Mouse (Mus musculus) kidney, adult 2 months (tissue): ENCODE measurements around the gene Mgrn1. TPM values are rescaled to one million over a fixed set of nuclear protein-coding genes. Genes with fewer than 3 reads are reported as not detected.

Experiments used
- DNase-seq: peaks from one replicate; pipeline ENCODE4 v3.0.0; 2021
- H3K27ac ChIP-seq: fragments of 200-500 bp; 2 replicates; pipeline ENCODE4 v1.5.1; 2012; ENCODE audit warnings: low read depth, low read length, control low read depth, inconsistent platforms; ENCODE audit not compliant: insufficient read depth
- H3K27me3 ChIP-seq: fragments of 200-500 bp; replicated peaks from 2 replicates; pipeline ENCODE4 v1.6.1; 2012; ENCODE audit warnings: mild to moderate bottlenecking, moderate library complexity, low read length, inconsistent platforms; ENCODE audit not compliant: control insufficient read depth, insufficient read depth
- H3K36me3 ChIP-seq: fragments of 200-500 bp; 2 replicates; pipeline ENCODE4 v1.6.1; 2012; ENCODE audit warnings: mild to moderate bottlenecking, moderate library complexity, low read length, inconsistent platforms; ENCODE audit not compliant: control insufficient read depth, insufficient read depth
- H3K4me1 ChIP-seq: fragments of 200-500 bp; 2 replicates; pipeline ENCODE4 v1.6.1; 2011; ENCODE audit warnings: low read length; ENCODE audit not compliant: control insufficient read depth, insufficient read depth
- H3K4me3 ChIP-seq: fragments of 200-500 bp; 2 replicates; pipeline ENCODE4 v1.5.1; 2011; ENCODE audit warnings: mild to moderate bottlenecking, low read depth, low read length, control low read depth; ENCODE audit not compliant: insufficient read depth
- CTCF ChIP-seq: fragments of 200-500 bp; conservative IDR thresholded peaks from 2 replicates; pipeline ENCODE4 v1.5.1; 2011; ENCODE audit warnings: low read depth, mild to moderate bottlenecking, control low read depth, low read length, moderate library complexity, mixed read lengths; ENCODE audit not compliant: insufficient read depth, insufficient read length
- POLR2A ChIP-seq: fragments of 200-500 bp; IDR thresholded peaks from one replicate; pipeline ENCODE4 v1.6.1; 2011; ENCODE audit warnings: low read depth, low read length, control low read depth
- WGBS: fragments of 180-500 bp; shearing (Covaris S2); methylation state at CpG from one replicate; pipeline ENCODE4 v1.1.7; 2018; 5-methylcytosine and 5-hydroxymethylcytosine counted together
- polyA plus RNA-seq: library from polyadenylated mRNA; depleted of rRNA; stranded (reverse); fragments of >200 nt; gene quantifications from 2 replicates; pipeline ENCODE4 v1.2.3, GENCODE M21; 2012

Gene Mgrn1
- polyA plus RNA-seq, 1 experiment, result 197 TPM

DNA sequence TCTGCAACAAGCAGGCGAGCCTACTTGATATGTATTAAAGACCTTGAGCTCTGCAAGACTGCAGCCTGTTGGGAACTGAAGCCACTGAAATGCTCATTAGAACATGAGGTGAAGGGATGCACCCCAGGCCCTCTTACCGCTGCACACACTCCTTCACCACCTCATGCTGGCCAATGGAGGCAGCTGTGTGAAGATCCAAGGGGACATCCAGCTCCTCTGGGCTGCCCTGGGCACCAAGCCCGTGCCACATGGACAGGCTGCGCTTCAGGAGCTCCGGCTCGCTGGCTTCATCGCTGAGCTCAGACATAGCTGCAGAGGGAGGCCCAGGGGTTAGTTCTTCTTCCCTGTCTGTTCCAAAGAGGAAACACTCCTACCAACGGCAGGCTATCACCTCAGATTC is 74.2 kb downstream of the Mgrn1 start:
- Histone ChIP-seq H3K36me3 (no peaks in the 10 kb centered on the region), H3K27me3 (no peaks in the 10 kb centered on the region), H3K27ac (no peak overlapping the region), H3K4me3 (no peak overlapping the region), H3K4me1 (peaks cover 4% of the 10 kb centered on the region; the same call in 1 of the 2 replicates)
- TF ChIP-seq POLR2A (no peak), CTCF (no peak)
- WGBS, result 62% methylated on average over 8 of the region's 8 CpGs
- DNase-seq, result no peak

DNA sequence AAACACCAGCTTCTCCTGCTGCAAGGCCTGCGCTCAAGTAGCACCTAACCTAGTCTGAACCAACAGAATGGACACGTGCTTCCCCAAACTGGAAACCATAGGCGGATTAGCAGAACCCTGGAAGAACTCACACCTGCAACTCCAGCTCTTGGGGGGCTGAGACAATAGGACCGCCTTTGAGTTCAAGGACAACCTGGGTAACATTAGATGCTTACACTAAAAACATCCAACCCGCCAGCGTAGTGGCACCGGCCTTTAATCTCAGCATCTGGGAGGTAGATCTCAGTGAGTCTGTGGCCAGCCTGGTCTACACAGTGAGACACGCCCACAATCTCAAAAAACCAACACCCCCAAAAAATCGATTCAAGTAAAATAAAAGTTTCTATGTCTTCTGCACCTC is 77.3 kb downstream of the Mgrn1 start:
- Histone ChIP-seq H3K4me1 (peaks cover 4% of the 10 kb centered on the region; the same call in 1 of the 2 replicates), H3K4me3 (peak overlapping the region; percentile 40), H3K36me3 (no peaks in the 10 kb centered on the region), H3K27me3 (no peaks in the 10 kb centered on the region), H3K27ac (no peak overlapping the region)
- TF ChIP-seq CTCF (no peak), POLR2A (no peak)
- WGBS, result 29% methylated on average over 9 of the region's 9 CpGs
- no peak for DNase-seq

DNA sequence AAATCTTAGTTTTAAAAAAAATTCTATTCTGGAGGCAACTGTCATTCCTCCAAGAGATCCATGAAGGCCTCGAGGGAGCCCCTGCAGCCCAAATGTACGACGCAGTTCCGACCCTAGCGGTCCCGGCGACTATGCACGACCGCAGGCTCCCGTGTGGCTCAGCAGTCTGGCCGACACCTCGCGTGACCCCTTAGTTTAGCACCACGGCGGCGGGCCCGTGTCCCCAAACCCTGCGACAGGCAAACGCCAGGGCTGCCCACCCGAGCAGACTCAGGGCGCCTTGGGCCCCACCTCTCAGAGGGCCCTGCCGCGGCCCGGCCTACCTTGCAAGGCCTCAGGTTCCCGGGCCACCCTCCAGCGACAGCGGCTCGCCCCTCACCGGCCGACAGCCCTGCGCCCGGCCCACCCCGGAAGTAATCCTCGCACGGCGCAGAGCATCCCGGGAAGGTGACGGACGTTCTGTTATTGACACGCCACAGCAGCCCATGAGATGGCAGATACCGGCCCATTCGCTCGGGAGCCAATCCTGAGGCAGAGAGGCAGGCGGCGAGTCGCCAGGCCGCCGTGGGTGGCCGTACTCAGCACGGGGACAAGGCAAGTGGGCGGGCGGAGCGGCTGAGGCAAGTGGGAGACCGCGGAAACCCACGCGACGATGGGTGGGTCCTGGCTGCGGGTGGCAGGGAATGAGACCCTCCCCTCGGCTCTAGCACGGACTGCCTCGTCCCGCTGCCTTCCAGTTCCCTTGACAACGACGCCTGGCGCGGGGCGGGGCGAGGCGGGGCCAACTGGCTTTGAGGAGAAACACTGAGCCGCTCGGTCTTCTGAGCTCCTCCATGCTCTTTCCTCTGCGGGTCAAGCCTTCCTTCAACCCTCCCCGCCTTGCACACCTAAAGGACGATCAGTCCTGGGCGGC is 78.0 kb downstream of the Mgrn1 start, which contains the start of gene Anks3:
Gene Anks3, minus strand, starts transcription at position 409 of the 913 bp plus-strand sequence.
- H3K4me3 ChIP-seq, result peak within 1 kb of the TSS; percentile 82
- under 1% methylated on average over 76 of the region's 76 CpGs for WGBS
- H3K27me3 ChIP-seq, result no peaks in the 10 kb centered on the region
- peaks cover 4% of the 10 kb centered on the region; the same call in 1 of the 2 replicates for H3K4me1 ChIP-seq
- TF ChIP-seq CTCF, result no peak
- peak; percentile 49 for TF ChIP-seq POLR2A
- H3K36me3 ChIP-seq, result no peaks in the 10 kb centered on the region
- H3K27ac ChIP-seq, result peak within 1 kb of the TSS; percentile 37
- DNase-seq, result peak; percentile 99

DNA sequence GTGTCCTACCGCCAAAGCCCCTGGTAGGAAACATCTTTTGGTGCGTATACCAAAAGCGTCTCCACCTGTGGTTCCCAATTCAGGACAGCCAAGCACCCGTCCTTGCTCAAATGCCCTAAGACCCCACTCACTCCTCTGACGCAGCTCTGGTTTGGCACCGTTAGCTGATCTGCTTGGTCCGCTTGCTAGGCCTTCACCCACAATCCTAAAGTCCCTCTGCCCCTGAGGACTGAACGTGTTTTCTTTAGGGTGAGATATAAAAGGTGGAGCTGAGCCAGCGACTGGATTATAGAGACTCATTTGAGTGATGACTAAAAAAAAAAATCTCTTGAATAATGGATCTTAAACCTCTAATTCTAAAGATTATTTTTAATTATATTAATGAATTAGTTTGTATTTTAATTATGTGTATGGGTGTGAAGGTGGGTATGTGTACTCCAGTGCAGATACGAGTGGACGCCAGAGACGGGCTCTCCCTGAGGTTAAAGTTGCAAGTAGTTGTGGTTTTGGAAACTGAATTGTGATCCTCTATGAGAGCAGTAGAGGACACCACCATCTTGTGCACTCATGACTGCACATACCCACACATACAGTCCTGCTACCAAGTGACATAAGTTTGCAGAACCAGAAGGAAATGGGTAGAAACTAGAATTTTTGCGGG is 78.8 kb downstream of the Mgrn1 start:
- Histone ChIP-seq H3K4me3 (peak overlapping the region; percentile 82), H3K27ac (peak overlapping the region; percentile 37; the same call in 1 of the 2 replicates), H3K4me1 (peaks cover 4% of the 10 kb centered on the region; the same call in 1 of the 2 replicates), H3K36me3 (no peaks in the 10 kb centered on the region), H3K27me3 (no peaks in the 10 kb centered on the region)
- TF ChIP-seq CTCF, result no peak
- TF ChIP-seq POLR2A, result no peak
- no peak for DNase-seq
- 15% methylated on average over 13 of the region's 13 CpGs for WGBS

DNA sequence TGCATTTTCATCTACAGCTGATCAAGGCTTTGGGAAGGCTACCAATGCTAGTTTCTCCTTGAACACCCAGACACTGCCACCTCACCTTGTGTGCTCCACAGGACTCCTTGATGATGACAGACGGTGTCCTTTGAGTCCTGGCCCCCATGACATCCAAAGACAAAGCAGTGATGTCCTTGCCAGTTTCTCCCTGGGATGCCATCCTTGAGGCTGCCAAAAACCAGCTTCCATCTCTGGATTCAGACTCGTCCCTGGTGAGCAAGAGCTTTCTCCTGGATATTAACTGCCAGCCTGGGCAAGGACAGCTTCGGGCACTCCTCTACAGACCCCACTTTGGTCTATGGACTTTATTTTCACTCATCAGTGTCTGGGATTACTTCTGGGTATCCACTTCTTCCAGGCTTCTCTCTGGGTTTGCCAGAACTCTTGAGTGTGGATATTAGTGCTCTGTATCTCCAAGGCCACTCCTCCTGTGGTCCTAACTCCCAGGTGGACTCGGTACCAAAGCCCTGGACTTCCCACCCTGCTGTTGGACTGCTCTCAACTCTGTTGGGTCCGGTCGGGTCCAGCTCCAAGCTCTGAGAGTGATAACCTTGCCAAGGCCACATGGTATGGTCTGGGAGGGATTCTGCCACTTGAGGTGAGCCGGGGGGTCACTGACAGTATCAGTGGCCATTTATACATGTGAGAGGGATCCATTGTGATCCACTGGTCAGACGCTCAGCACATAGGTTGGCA is 79.5 kb downstream of the Mgrn1 start:
- Histone ChIP-seq H3K36me3 (no peaks in the 10 kb centered on the region), H3K4me3 (no peak overlapping the region), H3K27ac (no peak overlapping the region), H3K4me1 (peaks cover 4% of the 10 kb centered on the region; the same call in 1 of the 2 replicates), H3K27me3 (no peaks in the 10 kb centered on the region)
- TF ChIP-seq POLR2A (no peak), CTCF (no peak)
- WGBS, result 90% methylated on average over 8 of the region's 8 CpGs
- DNase-seq, result no peak

DNA sequence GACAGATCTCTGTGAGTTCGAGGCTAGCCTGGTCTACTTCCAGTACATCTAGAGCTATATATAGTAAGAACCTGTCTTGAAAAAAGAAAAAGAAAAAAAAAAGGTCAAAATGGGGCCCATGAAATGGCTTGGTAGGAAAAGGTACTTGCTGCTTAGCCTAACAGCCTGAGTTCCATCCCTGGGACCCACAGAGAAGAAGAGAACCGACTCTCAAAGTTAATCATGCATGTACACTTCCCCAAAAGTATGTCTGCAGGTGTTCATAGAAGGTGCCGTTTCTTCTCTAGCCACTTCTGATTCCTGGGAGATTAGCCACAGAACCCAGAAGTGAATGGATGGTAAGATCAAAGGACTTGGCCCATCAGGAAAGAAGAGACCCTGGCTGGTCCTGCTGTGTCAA is 82.4 kb downstream of the Mgrn1 start:
- Histone ChIP-seq H3K27me3 (no peaks in the 10 kb centered on the region), H3K4me3 (no peak overlapping the region), H3K4me1 (no peaks in the 10 kb centered on the region; the same call in 1 of the 2 replicates), H3K27ac (no peak overlapping the region), H3K36me3 (no peaks in the 10 kb centered on the region)
- no peak for TF ChIP-seq POLR2A
- no peak for TF ChIP-seq CTCF
- no peak for DNase-seq
- WGBS, result 70% methylated on average over 3 of the region's 3 CpGs
